Mouse (Mus musculus) midbrain, postnatal 0 days (tissue): ENCODE measurements around the gene Ttbk1. TPM values are rescaled to one million over a fixed set of nuclear protein-coding genes. Genes with fewer than 3 reads are reported as not detected.
A peak's percentile ranks its signal among the peaks of the same experiment; 100 is the strongest.

Experiments used
- ATAC-seq: fragments of 200-750 bp; cut with Nextera tagmentation; 2 replicates; pipeline ENCODE4 v1.8.0; 2017; ENCODE audit warnings: moderate number of reproducible peaks, mild to moderate bottlenecking, moderate TSS enrichment, moderate library complexity; ENCODE audit not compliant: low FRiP score
- DNase-seq: peaks from one replicate; pipeline ENCODE4 v3.0.0-alpha.2; 2015; ENCODE audit warnings: low spot score
- H3K27ac ChIP-seq: fragments of 300-500 bp; sonication (generic); 2 replicates; pipeline ENCODE4 v1.5.1; 2014; ENCODE audit warnings: low read depth, mild to moderate bottlenecking, low read length, mixed read lengths
- H3K27me3 ChIP-seq: fragments of 300-500 bp; sonication (generic); 2 replicates; pipeline ENCODE4 v1.6.1; 2014; ENCODE audit warnings: low read length, control low read depth, mixed read lengths; ENCODE audit not compliant: insufficient read depth
- H3K36me3 ChIP-seq: fragments of 300-500 bp; sonication (generic); 2 replicates; pipeline ENCODE4 v1.6.1; 2014; ENCODE audit warnings: low read length, control low read depth, mixed read lengths; ENCODE audit not compliant: insufficient read depth
- H3K4me1 ChIP-seq: fragments of 300-500 bp; sonication (generic); 2 replicates; pipeline ENCODE4 v1.6.1; 2014; ENCODE audit warnings: mild to moderate bottlenecking, control low read depth, antibody characterized with exemption, low read length, mixed read lengths; ENCODE audit not compliant: insufficient read depth
- H3K4me2 ChIP-seq: fragments of 300-500 bp; sonication (generic); 2 replicates; pipeline ENCODE4 v1.6.1; 2014; ENCODE audit warnings: low read depth, mild to moderate bottlenecking, low read length, mixed read lengths; ENCODE audit not compliant: poor library complexity, severe bottlenecking
- H3K4me3 ChIP-seq: fragments of 300-500 bp; sonication (generic); 2 replicates; pipeline ENCODE4 v1.5.1; 2014; ENCODE audit warnings: low read depth, mild to moderate bottlenecking, low read length, moderate library complexity
- H3K9ac ChIP-seq: fragments of 300-500 bp; sonication (generic); replicated peaks from 2 replicates; pipeline ENCODE4 v1.6.1; 2014; ENCODE audit warnings: mild to moderate bottlenecking, low read length, moderate library complexity, mixed read lengths; ENCODE audit not compliant: poor library complexity, severe bottlenecking
- H3K9me3 ChIP-seq: fragments of 300-500 bp; sonication (generic); 2 replicates; pipeline ENCODE4 v1.6.1; 2016; ENCODE audit warnings: low read length, control low read depth
- CTCF ChIP-seq: IDR thresholded peaks from 2 replicates; pipeline ENCODE4 v1.5.1; 2016; ENCODE audit warnings: antibody characterized with exemption, mild to moderate bottlenecking
- WGBS: fragments of 180-500 bp; shearing (Covaris S2); extraction: QIAGEN DNeasy Blood & Tissue Kit; methylation state at CpG from one replicate; pipeline ENCODE4 v1.1.7; 2014; 5-methylcytosine and 5-hydroxymethylcytosine counted together
- polyA plus RNA-seq: library from polyadenylated mRNA; unstranded; fragments of >200 nt; fragmentation: Nextera tagmentation; extraction: Ambion mirVana; gene quantifications from 2 replicates; pipeline ENCODE4 v1.2.1, GENCODE M21; 2015
- total RNA-seq: library from RNA; depleted of rRNA; stranded (reverse); fragments of >200 nt; gene quantifications from 2 replicates; pipeline ENCODE4 v1.2.3, GENCODE M21; 2014; rRNA removed

Gene Ttbk1
- total and polyA plus RNA-seq, 2 experiments from 2014 or later, result 6.1 to 50.1 TPM

GRCm38 (mm10) chr17:46418628-46419027, 68.8 kb downstream of the Ttbk1 start:
- no peaks in the 10 kb centered on the region for H3K27me3 ChIP-seq
- no peak for ATAC-seq
- no peak overlapping the region for H3K27ac ChIP-seq
- no peaks in the 10 kb centered on the region for H3K9me3 ChIP-seq
- H3K4me3 ChIP-seq, result no peak overlapping the region
- no peak for DNase-seq
- TF ChIP-seq CTCF, result no peak
- H3K4me2 ChIP-seq, result no peak overlapping the region
- 65% methylated on average over 5 of the region's 5 CpGs for WGBS
- peaks cover 10% of the 10 kb centered on the region for H3K36me3 ChIP-seq
- no peaks in the 10 kb centered on the region for H3K4me1 ChIP-seq
- H3K9ac ChIP-seq, result no peak overlapping the region

DNA sequence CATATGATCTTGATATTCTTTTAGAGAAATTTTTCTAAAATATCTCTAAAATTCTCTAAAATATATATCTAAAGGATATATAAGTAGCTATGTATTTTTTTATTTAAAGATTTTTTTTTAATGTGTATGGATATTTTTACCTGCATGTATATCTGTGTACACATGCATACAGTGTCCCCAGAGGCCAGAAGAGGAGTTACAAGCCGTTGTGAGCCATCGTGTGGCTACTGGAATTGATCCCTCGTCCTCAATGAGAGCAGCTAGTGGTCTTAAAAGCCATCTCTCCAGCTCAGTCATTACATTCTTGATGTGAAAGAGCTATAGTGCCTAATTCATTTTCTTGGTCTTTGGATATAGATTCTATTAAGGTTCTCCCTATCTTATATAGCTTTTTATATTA, 79.0 kb downstream of the Ttbk1 start:
- TF ChIP-seq CTCF, result peak; percentile 63
- ATAC-seq (no peak), DNase-seq (peak; percentile 46)
- Histone ChIP-seq H3K4me2 (no peak overlapping the region), H3K4me3 (no peak overlapping the region), H3K27ac (no peak overlapping the region), H3K9ac (no peak overlapping the region), H3K27me3 (no peaks in the 10 kb centered on the region), H3K9me3 (no peaks in the 10 kb centered on the region), H3K4me1 (no peaks in the 10 kb centered on the region), H3K36me3 (peaks cover 50% of the 10 kb centered on the region)
- WGBS, result 31% methylated on average over 3 of the region's 3 CpGs

DNA sequence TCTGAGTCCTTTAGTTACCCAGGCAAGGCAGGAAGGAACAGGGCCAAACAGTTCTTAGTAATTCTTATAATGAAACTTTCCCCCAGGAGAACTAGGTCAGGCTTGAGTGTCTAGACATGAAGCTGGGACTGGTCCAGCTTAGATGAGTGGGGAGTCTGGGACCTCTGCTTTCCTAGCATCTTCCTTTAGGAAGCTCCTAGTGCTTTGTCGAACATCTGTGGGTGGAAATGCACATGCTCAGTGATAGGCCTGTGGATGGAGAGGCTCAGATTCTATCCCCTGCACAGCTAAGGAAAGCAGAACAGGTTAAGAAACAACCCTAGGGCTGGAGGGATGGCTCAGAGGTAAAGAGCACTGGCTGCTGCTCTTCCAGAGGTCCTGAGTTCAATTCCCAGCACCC, 92.8 kb downstream of the Ttbk1 start:
- no peak for TF ChIP-seq CTCF
- no peak overlapping the region for H3K4me3 ChIP-seq
- H3K4me1 ChIP-seq, result no peaks in the 10 kb centered on the region
- no peak overlapping the region for H3K9ac ChIP-seq
- no peak for ATAC-seq
- WGBS, result 84% methylated on average over 1 of the region's 1 CpGs
- no peaks in the 10 kb centered on the region for H3K9me3 ChIP-seq
- DNase-seq, result no peak
- H3K27me3 ChIP-seq, result no peaks in the 10 kb centered on the region
- no peak overlapping the region for H3K27ac ChIP-seq
- no peak overlapping the region for H3K4me2 ChIP-seq
- peaks cover 35% of the 10 kb centered on the region for H3K36me3 ChIP-seq

DNA sequence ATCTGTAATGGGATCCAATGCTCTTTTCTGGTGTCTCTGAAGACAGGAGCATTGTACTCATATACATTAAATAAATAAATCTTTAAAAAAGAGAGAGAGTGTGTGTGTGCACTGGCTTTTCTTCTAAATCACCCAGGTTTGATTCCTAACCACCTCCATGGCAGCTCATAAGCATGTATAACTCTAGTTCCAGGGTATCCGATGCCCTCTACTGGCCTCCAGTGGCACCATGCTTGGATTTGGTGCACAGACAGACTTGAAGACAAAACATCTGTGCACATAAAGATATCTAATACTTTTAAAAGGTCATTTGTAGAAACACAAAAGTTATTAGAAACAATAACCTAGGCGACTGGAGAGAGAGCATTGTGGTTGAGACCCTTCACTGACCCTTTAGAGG, 94.5 kb downstream of the Ttbk1 start:
- Histone ChIP-seq H3K9ac (no peak overlapping the region), H3K27me3 (no peaks in the 10 kb centered on the region), H3K4me3 (no peak overlapping the region), H3K4me2 (no peak overlapping the region), H3K27ac (no peak overlapping the region), H3K36me3 (peaks cover 24% of the 10 kb centered on the region), H3K9me3 (no peaks in the 10 kb centered on the region), H3K4me1 (no peaks in the 10 kb centered on the region)
- DNase-seq (peak; percentile 68), ATAC-seq (no peak)
- TF ChIP-seq CTCF, result peak; percentile 80
- WGBS, result 51% methylated on average over 2 of the region's 2 CpGs

Other genes with a start within 250 kb of the Ttbk1 start
- 54.1 and 54.7 TPM in 2 replicates for gene Polr1c, start 239.6 kb downstream of the Ttbk1 start, total RNA-seq
- 55.5 and 59.2 TPM in 2 replicates for gene Polr1c, start 239.6 kb downstream of the Ttbk1 start, polyA plus RNA-seq
- 18.9 and 24.8 TPM in 2 replicates for gene Yipf3, start 239.6 kb downstream of the Ttbk1 start, total RNA-seq
- gene Yipf3, start 239.6 kb downstream of the Ttbk1 start, polyA plus RNA-seq, result 70.6 and 77.4 TPM in 2 replicates
- gene Lrrc73, start 234.1 kb downstream of the Ttbk1 start, total RNA-seq, result 43.1 and 61.3 TPM in 2 replicates
- 32.8 and 33.0 TPM in 2 replicates for gene Lrrc73, start 234.1 kb downstream of the Ttbk1 start, polyA plus RNA-seq
- 22.0 and 31.7 TPM in 2 replicates for gene Tjap1, start 204.6 kb downstream of the Ttbk1 start, total RNA-seq
- gene Tjap1, start 204.6 kb downstream of the Ttbk1 start, polyA plus RNA-seq, result 18.6 and 19.5 TPM in 2 replicates
- 60.1 and 66.8 TPM in 2 replicates for gene Dlk2, start 190.3 kb downstream of the Ttbk1 start, total RNA-seq
- gene Dlk2, start 190.3 kb downstream of the Ttbk1 start, polyA plus RNA-seq, result 22.9 and 28.0 TPM in 2 replicates
- 9.1 and 12.2 TPM in 2 replicates for gene Abcc10, start 159.3 kb downstream of the Ttbk1 start, total RNA-seq
- 8.4 and 9.3 TPM in 2 replicates for gene Abcc10, start 159.3 kb downstream of the Ttbk1 start, polyA plus RNA-seq
- gene Zfp318, start 103.9 kb downstream of the Ttbk1 start, total RNA-seq, result 33.7 and 35.2 TPM in 2 replicates
- gene Zfp318, start 103.9 kb downstream of the Ttbk1 start, polyA plus RNA-seq, result 21.8 and 25.0 TPM in 2 replicates
- gene Crip3, start 58.7 kb downstream of the Ttbk1 start, total RNA-seq, result 2.0 and 3.0 TPM in 2 replicates
- gene Crip3, start 58.7 kb downstream of the Ttbk1 start, polyA plus RNA-seq, result 1.5 and 2.1 TPM in 2 replicates
- 0.93 TPM in 1 of 2 replicates, not detected in the other for gene Slc22a7, start 49.2 kb downstream of the Ttbk1 start, total RNA-seq
- gene Slc22a7, start 49.2 kb downstream of the Ttbk1 start, polyA plus RNA-seq, result 0.20 TPM in 1 of 2 replicates, not detected in the other
- gene Dnph1, start 9.0 kb upstream of the Ttbk1 start, total RNA-seq, result 4.0 and 4.1 TPM in 2 replicates
- 10.2 and 10.4 TPM in 2 replicates for gene Dnph1, start 9.0 kb upstream of the Ttbk1 start, polyA plus RNA-seq
- gene Cul9, start 58.7 kb upstream of the Ttbk1 start, total RNA-seq, result 53.8 and 70.9 TPM in 2 replicates
- 13.6 and 16.7 TPM in 2 replicates for gene Cul9, start 58.7 kb upstream of the Ttbk1 start, polyA plus RNA-seq
- 45.8 and 69.0 TPM in 2 replicates for gene Srf, start 68.5 kb upstream of the Ttbk1 start, total RNA-seq
- gene Srf, start 68.5 kb upstream of the Ttbk1 start, polyA plus RNA-seq, result 2.6 and 3.3 TPM in 2 replicates
- gene Ptk7, start 141.8 kb upstream of the Ttbk1 start, total RNA-seq, result 61.8 and 62.6 TPM in 2 replicates
- 22.5 and 22.9 TPM in 2 replicates for gene Ptk7, start 141.8 kb upstream of the Ttbk1 start, polyA plus RNA-seq
- 24.5 and 28.5 TPM in 2 replicates for gene Klc4, start 158.3 kb upstream of the Ttbk1 start, total RNA-seq
- 20.0 and 22.2 TPM in 2 replicates for gene Klc4, start 158.3 kb upstream of the Ttbk1 start, polyA plus RNA-seq
- gene Mrpl2, start 158.6 kb upstream of the Ttbk1 start, total RNA-seq, result 46.7 and 47.4 TPM in 2 replicates
- gene Mrpl2, start 158.6 kb upstream of the Ttbk1 start, polyA plus RNA-seq, result 85.5 and 85.7 TPM in 2 replicates
- gene Cul7, start 162.7 kb upstream of the Ttbk1 start, total RNA-seq, result 83.5 and 92.4 TPM in 2 replicates
- gene Cul7, start 162.7 kb upstream of the Ttbk1 start, polyA plus RNA-seq, result 26.2 and 26.6 TPM in 2 replicates
- gene Rrp36, start 186.7 kb upstream of the Ttbk1 start, total RNA-seq, result 26.9 and 27.6 TPM in 2 replicates
- gene Rrp36, start 186.7 kb upstream of the Ttbk1 start, polyA plus RNA-seq, result 47.1 and 52.2 TPM in 2 replicates
- gene Mea1, start 191.1 kb upstream of the Ttbk1 start, total RNA-seq, result 130 and 171 TPM in 2 replicates
- gene Mea1, start 191.1 kb upstream of the Ttbk1 start, polyA plus RNA-seq, result 314 and 362 TPM in 2 replicates
- 98.7 and 99.7 TPM in 2 replicates for gene Klhdc3, start 193.2 kb upstream of the Ttbk1 start, total RNA-seq
- 185 and 192 TPM in 2 replicates for gene Klhdc3, start 193.2 kb upstream of the Ttbk1 start, polyA plus RNA-seq
- 118 and 128 TPM in 2 replicates for gene Ppp2r5d, start 217.4 kb upstream of the Ttbk1 start, total RNA-seq
- 94.1 and 103 TPM in 2 replicates for gene Ppp2r5d, start 217.4 kb upstream of the Ttbk1 start, polyA plus RNA-seq
- 37.8 and 38.5 TPM in 2 replicates for gene Pex6, start 223.8 kb upstream of the Ttbk1 start, total RNA-seq
- 17.6 and 18.3 TPM in 2 replicates for gene Pex6, start 223.8 kb upstream of the Ttbk1 start, polyA plus RNA-seq
- 0.27 and 0.57 TPM in 2 replicates for gene Gnmt, start 241.5 kb upstream of the Ttbk1 start, total RNA-seq
- gene Gnmt, start 241.5 kb upstream of the Ttbk1 start, polyA plus RNA-seq, result 0.88 and 1.5 TPM in 2 replicates